Mouse (Mus musculus): Measurements from ENCODE around the gene Jazf1.

Gene Jazf1

DNA sequence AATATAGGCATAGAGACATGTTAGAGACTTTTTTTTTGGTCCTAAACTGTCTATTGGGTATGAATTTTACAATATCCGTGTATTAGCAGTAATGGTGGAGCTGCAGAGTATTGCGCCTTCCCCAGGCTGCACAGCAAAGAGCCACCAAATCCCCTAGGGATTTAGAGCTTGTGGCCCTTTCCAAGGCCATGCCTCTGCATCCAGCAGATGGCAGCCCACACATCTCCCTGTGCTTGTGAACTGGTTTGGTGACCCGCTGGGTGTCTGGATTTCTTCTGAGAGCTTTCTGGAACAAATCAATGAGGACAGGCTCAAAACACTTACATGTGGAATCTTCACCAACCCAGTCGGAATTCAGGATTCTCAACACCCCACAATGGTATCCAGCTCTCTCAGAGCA is 225.4 kb downstream of the Jazf1 start:
- DNase-seq = no peak

DNA sequence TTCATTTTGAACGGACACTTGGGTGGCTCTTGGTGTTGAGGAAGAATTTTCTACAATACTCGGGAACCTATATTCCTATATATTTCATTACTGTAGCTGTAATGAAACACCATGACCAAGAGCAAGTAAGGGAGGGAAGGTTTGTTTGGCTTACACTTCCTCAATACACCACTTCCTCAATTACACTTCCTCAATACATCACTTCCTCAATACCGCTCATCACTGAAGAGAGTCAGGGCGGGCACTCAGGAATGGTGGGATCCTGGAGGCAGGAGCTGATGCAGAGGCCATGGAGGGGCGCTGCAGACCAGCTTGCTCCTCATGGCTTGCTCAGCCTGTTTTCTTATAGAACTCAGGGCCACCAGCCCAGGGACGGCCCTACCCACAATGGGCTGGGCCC is 225.8 kb downstream of the Jazf1 start:
- DNase-seq = no peak

DNA sequence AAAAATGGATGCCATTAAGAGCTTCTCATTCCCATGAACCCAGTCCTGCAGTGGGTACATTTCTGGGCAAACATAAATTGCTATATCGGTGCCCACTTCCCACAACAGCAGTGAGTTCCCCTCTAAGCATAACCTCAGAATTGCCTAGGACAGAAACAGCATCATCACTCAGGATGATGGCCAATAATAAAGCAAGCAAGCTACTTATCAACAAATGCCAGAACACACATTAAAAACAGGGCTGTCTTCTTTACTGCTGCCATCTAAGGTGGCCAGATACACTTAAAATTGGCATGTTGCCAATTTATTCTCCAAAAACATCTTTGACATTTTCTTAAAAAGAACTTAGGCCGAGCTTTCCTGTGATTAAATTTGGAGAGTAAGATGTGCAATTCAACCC is 226.8 kb downstream of the Jazf1 start:
- no peak for DNase-seq

DNA sequence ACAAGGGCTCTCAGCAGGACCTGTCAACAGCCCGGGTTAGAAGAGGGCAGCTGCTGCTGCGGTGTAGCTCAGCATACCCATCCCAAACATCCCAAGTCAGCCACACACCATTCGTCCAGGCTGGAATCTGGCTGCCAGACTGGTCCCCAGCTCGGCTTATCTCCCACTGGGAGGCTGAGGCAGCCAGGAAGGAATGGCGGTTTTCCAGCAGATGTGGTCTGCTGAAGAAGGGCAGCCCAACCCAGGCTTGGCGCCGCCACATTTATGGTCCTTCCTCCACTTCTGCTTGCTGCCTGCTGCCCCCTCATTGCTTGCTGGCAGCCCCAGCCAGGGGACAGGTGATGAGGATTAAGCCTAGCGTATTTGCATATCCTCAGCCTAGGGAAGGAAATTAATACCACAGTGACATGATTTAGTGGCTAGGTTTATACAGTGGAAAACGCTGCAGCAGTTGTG is 227.8 kb downstream of the Jazf1 start:
- DNase-seq = no peak

DNA sequence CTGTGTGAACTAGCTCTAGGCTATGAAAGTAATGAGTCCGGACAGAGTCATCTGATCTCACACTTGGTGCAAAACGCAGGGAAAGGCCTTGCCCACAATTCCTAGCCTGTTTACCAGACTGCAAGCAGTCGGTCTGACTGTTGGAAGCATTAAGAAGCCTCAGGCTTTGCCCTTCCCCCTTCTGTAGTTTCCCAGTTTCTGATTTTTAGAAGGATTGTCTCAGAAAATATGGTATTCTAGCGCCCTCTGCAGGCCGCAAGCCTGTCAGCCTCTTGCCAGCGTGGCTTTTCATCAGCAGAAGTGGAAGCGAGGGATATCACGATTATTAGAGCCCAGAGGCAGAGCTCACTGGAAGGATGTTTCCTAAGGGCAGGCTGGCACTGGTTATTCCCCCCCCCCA is 229.7 kb downstream of the Jazf1 start:
- DNase-seq = peak; percentile 87

DNA sequence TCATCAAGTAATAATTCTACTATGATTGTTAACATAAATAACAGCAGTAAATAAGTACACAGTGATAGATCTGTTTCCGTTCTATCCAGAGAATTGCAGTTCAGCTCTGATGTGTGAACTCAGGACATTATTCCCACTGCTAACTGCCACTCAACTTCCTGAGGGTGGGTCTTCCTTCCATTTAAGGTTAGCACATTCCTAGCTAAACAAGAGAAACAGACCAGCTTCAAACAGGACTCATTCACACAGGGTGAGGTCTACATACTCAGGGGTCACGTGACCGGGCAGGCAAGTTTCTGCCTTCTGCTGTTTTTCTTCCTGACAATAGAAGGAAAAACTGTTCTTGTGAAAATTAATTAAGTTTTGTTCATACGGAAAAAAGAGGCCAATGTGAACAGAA is 230.6 kb downstream of the Jazf1 start:
- no peak for DNase-seq

DNA sequence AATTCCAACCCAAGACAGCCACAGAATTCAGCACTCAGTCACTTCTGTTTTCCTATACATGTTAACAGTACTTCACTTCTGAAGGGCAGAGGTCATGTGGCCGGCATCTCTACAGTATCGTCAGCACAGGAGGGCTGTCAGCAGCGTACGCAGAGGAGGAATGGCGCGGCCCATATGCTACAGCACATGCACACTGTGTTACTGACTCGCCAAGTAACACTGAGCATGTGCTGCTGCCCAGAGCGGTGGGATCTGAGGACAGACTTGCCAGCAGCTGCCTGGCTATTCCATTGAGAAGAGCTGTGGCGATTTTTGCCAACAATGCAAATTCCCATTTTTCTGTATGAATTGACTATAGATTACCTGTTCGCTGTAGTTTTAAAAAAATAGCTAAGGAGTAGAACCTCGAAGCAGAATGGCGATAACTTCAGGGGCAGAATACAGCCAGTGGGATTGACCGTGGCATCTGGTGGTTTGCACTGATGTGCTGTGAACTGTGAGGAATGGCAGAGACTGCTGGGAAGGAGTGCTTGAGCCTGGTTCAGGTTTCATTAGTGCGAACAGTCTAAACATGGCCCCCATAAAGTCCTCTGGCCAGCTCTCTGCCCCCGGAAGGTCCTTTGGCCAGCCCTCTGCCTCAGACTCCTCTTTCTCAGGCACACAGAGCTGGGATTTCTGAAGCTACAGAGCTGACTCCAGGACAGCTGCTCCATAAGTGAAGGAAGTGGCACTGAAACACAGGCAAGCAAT is 232.1 kb downstream of the Jazf1 start:
- peak; percentile 31 for DNase-seq

DNA sequence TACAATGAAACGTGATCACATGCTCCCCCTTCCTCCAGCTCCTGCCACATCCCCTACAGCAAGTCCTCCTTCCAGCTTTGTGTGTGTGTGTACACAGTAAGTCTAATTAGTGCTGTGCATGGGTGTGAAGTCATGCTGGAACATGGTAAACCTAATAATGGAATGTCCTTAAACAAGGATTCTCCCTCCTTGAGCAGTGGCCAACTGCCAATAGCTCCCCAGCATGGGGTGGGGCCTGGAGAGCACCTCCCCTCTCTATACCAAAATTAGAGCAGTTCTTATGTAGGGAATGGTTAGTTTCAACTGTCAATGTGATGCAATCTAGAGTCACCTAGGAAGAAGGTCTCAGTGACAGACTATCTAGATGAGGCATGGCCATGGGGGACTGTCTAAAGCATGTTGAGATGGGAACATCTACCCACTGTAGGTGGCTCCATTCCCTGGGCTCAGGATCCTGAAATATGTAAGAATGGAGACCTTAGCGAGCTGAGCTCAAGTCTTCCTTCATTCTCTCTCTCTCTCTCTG is 240.6 kb downstream of the Jazf1 start:
- DNase-seq = no peak

DNA sequence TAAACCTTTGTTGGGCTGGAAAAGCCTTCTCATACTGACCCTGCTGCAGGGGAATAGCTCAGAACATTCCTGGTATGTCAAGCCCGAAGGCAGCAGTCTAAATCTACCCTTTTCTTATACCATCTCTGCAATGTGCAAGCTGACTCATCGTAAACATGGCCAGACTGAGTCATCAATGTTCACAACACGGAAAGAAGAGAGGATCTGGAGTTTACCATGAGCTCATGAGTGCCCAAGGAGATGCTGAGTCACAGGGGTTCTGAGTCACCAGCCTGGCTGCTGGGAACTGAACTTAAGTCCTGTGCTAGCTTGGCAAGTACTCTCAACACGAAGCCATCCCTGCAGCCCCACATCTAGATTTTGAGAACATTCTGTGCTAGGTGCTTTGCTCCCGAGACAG is 242.9 kb downstream of the Jazf1 start:
- DNase-seq = no peak

DNA sequence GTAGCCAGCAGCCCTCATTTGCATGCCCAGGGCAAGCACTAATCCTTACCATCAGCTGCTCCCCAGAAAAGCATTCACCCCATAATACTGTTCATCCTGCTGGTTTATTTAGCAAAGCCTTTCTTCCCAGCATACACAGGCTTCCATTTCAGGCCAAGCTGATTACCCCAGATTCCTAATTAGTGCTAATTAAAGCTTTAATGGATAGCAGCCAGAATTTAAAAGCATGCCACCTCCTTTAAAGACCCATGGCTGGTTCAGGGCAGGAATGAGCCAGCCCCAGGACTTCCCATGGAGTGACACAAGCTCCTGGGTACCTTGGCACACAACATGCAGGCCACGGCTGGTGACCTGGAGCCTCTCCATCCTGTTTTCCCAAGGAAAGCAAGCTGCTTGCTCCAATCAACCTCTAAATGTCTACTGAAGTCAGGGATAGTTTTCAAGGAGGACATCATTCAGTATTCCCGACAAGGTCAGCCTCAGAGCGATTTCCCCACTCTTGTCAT is 243.4 kb downstream of the Jazf1 start:
- no peak for DNase-seq

DNA sequence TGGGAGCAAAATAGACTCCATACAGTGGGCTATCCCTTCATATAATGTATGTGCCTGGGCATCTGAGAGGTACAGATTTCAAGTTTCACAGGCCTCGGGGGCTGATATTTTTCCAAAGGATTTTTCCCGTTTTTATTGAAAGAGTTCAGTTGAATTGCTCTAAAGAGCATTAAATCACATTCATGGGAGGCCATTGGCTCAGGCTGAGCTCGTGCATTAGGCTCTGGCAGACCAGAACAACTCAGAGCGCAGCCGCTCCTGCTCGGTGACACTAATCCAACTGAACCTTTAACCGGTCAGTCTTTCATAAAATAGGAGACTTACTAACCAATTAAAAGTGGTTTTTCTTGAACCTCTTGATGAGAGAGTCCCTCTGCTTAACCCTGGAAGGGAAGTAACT is 245.4 kb downstream of the Jazf1 start:
- DNase-seq = no peak

DNA sequence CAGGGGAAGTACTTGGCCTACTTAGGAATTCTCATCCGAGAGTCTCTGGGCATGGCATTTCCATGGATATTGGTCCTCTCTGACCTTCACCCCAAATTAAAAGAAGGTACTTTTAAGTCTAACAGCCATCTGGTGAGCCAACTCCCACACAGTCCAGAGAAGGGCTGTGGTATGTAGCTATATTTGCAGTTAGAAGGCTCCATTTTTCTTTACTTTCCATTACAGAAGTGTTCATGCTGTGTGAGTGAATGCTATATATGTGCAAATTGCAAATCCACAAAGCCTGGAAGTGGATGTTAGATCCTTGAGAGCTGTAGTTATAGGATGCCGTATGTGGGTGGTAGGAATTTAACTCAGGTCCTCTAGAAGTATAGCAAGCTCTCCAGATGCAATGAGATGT is 245.8 kb downstream of the Jazf1 start:
- DNase-seq = no peak

DNA sequence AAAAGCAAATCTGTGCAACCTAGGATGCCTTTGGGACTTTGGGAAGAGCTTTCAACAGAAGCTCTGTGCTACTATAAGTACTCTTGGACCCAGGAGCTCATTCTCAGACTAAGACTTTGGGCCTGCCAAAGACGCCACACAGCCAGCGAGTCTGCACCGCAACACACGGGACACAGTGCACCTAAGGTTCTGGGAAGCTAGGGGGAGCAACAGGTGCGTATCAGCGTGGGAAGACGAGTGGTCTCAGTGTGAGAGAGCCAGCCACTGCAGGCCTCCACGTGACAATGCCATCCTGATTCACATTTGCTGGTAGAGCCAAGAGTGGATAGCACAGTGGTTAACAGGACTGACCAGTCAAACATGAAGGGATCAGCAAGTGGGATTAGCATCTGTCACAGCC is 249.1 kb downstream of the Jazf1 start:
- DNase-seq = no peak

DNA sequence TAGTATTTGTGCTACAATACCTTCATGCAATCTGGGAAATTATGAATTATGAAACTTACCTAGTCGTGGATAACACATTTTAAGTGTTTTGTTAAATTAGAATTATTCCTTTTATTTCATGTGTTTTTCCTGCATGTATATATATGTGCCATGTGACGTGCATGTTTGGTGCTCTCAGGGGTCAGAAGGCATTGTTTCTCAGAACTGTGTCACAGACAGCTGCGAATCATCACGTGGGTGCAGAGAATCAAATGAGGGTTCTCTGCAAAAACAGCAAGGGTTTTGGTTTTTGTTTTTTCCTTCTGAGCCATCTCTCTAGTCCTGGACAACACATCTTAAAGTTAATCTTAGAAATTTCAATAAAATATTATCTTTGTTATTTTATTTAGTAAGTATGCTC is 250.4 kb downstream of the Jazf1 start:
- no peak for DNase-seq

DNA sequence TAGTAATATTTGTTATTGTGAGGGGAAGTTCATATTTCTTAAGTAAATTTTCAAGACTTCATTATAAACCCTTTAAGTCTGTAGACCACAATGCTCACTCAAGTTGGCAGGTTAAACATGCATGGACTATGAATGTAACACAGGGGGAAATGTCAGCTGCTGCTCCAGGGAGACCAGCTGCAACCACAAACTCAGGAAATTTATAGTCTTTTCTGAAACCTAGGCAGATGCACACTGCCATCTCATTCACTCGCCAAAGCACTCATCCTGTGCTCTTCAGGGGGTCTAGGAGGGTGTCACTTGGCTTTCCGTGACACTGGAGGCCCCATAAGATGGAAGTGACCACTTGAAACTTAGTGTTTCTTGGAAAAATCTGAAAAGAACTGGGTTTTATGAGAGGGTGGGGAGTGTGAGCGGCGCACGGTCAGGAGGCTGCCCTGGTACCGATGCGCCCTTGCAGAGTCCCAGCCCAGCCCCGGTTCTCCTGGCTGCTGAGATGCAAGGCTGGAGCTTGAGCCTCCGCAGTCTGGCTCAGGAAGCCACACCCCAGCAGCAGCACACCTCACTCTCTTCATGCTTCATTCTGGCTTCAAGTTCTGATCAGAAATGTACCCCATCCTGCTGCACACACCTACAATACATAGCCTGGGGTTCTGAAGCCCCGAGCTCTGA is 251.1 kb downstream of the Jazf1 start:
- DNase-seq = no peak

DNA sequence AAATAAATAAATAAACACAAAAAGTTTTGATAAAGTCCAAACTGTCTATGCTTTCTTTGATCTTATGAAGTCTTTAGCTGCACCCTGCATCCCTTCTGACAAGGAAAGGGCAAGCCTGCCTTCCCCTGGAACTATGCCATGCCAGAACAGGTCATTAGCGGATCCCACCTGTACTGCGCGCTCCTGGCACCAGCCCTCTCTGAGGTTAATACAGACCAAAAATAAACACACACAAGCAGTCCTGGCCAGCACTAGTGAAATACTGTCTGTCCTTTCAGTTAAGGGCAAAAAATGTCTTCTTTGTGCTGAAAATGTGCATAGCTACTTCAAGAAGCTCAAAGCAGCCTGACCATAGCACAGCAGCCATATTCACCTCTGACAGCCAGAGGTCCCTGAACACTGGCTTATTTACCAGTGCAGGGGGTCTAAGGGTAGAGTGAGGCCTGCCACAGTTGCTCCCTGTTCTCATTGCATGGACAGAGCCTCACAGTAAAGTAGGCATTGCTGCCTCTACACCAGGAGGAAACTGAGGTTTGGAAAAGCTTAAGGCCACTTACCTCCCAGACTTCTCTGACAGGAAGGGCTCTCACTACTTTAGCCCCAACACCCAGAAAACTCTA is 263.1 kb downstream of the Jazf1 start:
- no peak for DNase-seq

DNA sequence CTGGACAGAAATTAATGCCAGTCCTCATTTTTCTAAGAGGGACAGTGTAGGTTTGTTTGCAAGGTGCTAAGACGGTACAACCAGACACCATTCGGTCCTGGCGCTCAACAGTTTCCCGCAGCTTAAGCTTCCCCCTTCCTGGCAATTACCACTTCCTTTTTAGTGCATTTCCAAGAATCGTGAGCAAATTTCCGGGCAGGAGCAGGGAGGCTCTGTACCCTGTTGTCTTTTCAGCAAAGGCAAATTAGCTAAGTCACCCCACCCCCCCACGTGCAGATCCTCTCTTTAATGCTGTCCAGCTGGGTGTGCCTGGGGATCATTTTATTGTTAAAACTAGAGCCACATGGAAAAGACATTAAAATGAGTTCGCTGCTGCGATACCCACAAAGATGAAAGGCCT is 266.2 kb downstream of the Jazf1 start:
- DNase-seq = no peak

DNA sequence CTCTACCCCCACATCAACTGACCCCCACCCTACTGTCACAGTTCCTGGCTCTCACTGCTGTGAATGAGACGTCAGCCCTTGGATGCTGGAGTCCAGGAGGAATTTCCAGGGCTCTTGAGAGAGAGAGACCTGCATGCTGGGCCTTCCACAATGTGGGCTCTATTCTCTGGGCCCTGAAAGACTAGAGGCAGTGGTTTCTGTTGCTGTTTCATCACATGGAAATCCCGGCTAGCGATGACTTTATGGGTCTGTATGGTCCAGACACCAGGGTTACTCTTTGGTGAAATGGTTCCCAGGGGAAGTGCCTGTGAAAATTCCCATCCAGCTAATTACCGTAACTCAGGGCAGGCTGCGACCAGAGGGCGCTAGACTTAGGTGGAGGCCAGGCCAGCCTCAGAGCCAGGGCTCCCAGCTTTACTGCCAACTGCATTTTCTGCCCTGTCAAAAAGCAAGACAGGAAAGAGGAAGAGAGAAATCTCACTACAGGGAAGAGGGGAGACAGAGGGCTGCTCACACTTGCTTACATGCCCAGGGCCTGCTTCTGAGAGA is 271.1 kb downstream of the Jazf1 start:
- DNase-seq = no peak

DNA sequence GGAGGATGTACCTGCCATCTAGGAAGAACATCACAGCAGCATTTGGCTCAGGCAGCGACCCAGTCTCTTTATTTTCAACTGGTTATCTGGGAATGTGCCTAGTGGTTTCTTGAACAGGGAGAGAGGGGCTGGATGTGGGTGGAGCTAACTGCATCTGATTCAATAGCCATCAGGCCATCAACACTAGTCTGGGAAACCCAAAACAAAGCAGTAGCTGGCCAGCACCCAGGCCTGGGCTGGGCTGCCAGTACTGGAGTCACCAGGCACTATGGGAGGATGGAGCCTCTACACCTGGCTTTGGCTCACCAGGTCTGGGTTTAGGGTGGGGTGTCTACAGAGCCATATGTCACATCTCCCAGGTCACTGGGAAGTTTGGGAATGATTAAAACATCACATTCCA is 271.7 kb downstream of the Jazf1 start:
- DNase-seq = peak; percentile 15

DNA sequence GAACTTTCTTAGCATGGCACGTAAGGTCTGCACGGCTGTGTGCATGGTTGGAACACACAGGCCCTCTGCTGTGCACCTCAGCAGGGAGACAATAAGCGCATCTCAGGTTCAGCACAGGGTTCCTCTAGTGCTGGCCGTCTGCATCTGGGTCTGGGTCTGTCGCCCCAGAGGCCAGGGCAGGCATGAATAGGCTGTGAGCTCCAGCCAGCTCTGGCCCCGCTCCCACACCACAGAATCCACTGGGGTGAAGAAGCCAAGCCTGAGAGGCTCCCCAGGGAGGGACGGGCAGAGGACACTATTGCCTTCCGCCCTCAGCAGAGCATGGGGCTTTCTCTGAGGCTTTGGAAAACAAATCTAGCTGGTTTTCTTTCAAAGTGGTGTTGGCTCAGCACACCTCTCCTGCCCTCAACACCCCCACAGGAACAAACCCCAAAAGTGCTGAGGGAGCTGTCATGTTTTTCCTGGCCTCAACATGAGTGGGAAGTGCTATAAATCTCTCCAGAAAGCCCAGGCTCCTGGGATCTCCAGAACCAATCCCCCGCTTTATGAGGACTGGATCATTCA is 272.3 kb downstream of the Jazf1 start:
- peak; percentile 15 for DNase-seq

DNA sequence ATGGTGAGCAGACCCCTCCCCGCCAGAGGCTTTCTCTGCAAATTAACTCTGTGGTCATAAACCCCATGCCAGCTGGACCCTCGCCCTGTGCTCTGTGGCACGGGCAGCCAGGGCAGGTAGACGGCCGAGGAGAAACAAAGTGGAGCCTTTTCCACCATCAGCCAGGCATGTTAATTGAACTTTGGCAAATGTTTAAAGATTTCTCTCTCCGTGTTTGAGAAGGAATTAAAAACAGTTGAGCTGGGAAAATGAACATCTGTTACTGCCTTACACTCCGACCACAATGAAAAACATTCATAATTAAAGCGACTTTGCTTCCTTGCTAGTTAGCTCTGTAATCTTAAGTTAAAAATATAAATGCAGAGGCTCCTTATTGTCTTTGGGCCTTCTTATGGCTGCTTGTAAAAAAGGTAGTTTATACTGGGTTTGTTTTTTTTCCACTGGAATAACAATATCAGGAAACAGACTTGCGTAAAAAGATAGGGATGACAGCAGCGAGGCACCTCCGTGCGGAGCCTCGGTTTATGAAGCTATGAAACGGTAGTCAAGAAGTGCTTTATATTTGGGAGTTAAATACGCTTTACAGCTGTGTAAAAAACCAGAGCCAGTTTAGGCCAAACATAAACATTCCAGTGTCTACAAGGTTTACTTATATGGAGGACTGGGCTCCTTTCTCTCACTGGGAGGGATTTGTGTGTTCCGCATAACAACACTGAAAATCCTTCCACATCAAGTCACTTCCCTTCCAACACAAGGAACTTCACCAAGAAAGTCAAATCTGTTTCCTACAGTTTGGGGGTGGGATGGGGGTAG is 273.2 kb downstream of the Jazf1 start:
- DNase-seq = peak; percentile 27

DNA sequence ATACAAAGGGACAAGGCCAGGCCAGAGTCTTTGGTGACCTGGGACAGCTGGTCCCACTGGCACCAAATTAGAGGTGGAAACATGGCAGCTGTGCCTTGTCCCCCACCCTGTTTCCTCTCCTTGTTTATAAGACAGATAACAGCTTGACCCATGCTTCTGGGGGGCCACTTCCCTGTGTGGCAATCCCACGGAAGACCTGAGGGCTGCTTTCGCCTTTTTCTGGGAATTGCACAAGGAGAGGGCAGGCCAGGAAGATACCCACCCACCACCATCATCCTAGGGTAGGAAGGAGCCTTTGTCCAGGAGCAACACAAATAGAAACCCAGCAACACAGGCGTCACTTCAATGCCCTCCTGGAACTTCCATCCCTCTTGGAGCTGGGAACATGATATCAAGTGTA is 276.0 kb downstream of the Jazf1 start:
- DNase-seq = no peak

Data from right cerebral cortex, postnatal 4 days (tissue).